Mouse (Mus musculus): ENCODE measurements around the gene Tanc2. TPM values are rescaled to one million over a fixed set of nuclear protein-coding genes. Genes with fewer than 3 reads are reported as not detected.

Tanc2 gene
- polyA plus RNA-seq, 1 experiment, result 8.0 TPM

DNA sequence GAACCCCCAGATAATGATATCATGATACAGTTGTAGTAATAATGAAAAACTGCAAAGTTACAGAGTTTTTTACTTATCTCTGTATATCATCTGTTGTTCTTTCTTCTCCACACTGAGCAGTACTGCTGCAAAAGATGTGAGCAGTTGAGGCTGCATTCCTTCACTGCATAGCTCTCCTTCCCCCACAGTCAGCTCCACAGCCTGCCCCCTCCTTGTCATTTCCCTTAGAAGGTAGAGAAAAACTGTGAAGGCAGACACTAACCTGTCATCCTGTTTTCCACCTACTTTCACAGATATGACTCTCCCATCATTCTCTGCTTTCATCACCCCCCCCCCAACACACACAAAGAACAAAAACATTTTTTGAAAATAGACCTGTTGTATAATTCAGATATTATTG lies 248.2 kb downstream of the Tanc2 start:
- H3K9ac ChIP-seq (ENCODE audit: low read depth, poor library complexity, severe bottlenecking), result no peak overlapping the region
- no peaks in the 10 kb centered on the region for H3K36me3 ChIP-seq (ENCODE audit: control insufficient read depth, insufficient read depth, low read length, poor library complexity, severe bottlenecking)
- TF ChIP-seq EP300 (IDR thresholded peaks at IDR 0.05; ENCODE audit: insufficient read depth, low read depth, low read length), result no peak
- no peak for TF ChIP-seq POLR2A (IDR thresholded peaks at IDR 0.05; ENCODE audit: insufficient read depth, low read length)
- TF ChIP-seq CTCF (IDR thresholded peaks at IDR 0.05; ENCODE audit: low read depth, low read length), result no peak
- no peak overlapping the region for H3K4me3 ChIP-seq (ENCODE audit: low read depth, low read length)
- no peaks in the 10 kb centered on the region for H3K27me3 ChIP-seq (ENCODE audit: control insufficient read depth, insufficient read depth, low read length, poor library complexity, severe bottlenecking)
- no peaks in the 10 kb centered on the region for H3K4me1 ChIP-seq (ENCODE audit: control insufficient read depth, insufficient read depth, low read length)
- H3K9me3 ChIP-seq (replicated peaks; ENCODE audit: control insufficient read depth, insufficient read depth, low read length, poor library complexity, severe bottlenecking), result no peaks in the 10 kb centered on the region
- H3K27ac ChIP-seq (ENCODE audit: insufficient read depth, low read length), result no peak overlapping the region

DNA sequence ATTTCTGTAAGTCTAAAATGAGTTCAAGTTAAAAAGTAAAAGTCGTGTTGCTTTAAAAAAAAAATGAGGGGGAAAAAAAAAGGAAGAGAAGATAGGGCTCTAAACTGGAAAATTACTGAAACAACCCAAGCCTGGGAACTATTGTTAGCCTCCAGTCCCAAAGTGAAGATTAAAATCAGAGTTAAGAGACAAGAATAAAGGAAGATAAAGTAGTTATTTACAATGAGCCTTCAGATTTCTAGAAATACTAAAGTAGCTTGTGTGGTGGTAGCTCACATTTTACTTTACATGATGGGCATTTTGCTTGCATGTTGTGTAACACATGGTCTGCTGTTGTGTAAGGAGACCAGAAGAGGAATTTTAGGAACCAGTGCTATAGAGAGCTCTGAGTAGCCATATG lies 256.1 kb downstream of the Tanc2 start:
- no peak overlapping the region for H3K4me3 ChIP-seq (ENCODE audit: low read depth, low read length)
- H3K27me3 ChIP-seq (ENCODE audit: control insufficient read depth, insufficient read depth, low read length, poor library complexity, severe bottlenecking), result no peaks in the 10 kb centered on the region
- H3K36me3 ChIP-seq (ENCODE audit: control insufficient read depth, insufficient read depth, low read length, poor library complexity, severe bottlenecking), result no peaks in the 10 kb centered on the region
- no peak overlapping the region for H3K27ac ChIP-seq (ENCODE audit: insufficient read depth, low read length)
- H3K9ac ChIP-seq (ENCODE audit: low read depth, poor library complexity, severe bottlenecking), result no peak overlapping the region
- no peaks in the 10 kb centered on the region for H3K4me1 ChIP-seq (ENCODE audit: control insufficient read depth, insufficient read depth, low read length)
- TF ChIP-seq EP300 (IDR thresholded peaks at IDR 0.05; ENCODE audit: insufficient read depth, low read depth, low read length) (no peak), POLR2A (IDR thresholded peaks at IDR 0.05; ENCODE audit: insufficient read depth, low read length) (no peak), CTCF (IDR thresholded peaks at IDR 0.05; ENCODE audit: low read depth, low read length) (no peak)
- H3K9me3 ChIP-seq (replicated peaks; ENCODE audit: control insufficient read depth, insufficient read depth, low read length, poor library complexity, severe bottlenecking), result no peaks in the 10 kb centered on the region

DNA sequence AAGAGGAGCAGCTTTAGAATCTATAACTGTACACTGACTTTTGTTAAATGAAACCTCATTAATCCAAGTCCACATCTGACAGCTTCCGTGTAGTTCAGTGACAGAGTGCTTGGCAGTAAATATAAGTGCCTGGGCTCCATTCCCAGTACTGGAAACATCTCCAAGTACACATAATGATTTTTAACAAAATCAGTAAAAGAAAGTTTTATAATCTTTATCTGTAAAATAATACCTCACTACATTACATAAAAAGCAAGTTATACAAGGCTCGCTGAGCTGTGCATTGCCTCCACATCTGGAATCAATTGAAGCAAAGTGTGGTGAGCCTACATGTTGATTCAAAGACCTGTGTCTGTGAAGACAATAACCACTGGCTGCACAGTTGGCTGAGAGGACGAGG lies 265.7 kb downstream of the Tanc2 start:
- H3K27ac ChIP-seq (ENCODE audit: insufficient read depth, low read length), result no peak overlapping the region
- H3K4me1 ChIP-seq (ENCODE audit: control insufficient read depth, insufficient read depth, low read length), result no peaks in the 10 kb centered on the region
- H3K36me3 ChIP-seq (ENCODE audit: control insufficient read depth, insufficient read depth, low read length, poor library complexity, severe bottlenecking), result no peaks in the 10 kb centered on the region
- H3K9me3 ChIP-seq (replicated peaks; ENCODE audit: control insufficient read depth, insufficient read depth, low read length, poor library complexity, severe bottlenecking), result no peaks in the 10 kb centered on the region
- H3K4me3 ChIP-seq (ENCODE audit: low read depth, low read length), result no peak overlapping the region
- TF ChIP-seq EP300 (IDR thresholded peaks at IDR 0.05; ENCODE audit: insufficient read depth, low read depth, low read length) (no peak), CTCF (IDR thresholded peaks at IDR 0.05; ENCODE audit: low read depth, low read length) (no peak), POLR2A (IDR thresholded peaks at IDR 0.05; ENCODE audit: insufficient read depth, low read length) (no peak)
- no peaks in the 10 kb centered on the region for H3K27me3 ChIP-seq (ENCODE audit: control insufficient read depth, insufficient read depth, low read length, poor library complexity, severe bottlenecking)
- no peak overlapping the region for H3K9ac ChIP-seq (ENCODE audit: low read depth, poor library complexity, severe bottlenecking)

DNA sequence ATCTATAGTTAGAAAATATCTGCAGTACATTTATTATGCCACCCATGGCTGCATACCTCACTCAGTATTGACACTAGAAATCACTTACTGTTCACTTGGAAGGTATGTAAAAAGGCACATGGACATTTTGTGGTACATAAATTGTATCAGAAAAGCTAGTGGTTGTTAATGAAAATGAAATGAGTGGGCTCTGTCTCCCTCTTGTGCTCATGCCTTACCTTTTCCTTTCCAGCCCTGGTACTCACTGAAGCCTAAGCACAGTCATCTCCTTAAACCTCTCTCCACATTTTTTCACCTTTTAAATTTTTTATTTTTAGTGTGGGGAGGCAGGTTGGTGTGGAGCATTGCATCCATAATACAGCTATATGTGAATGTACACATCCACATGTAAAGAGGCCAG lies 268.3 kb downstream of the Tanc2 start:
- Histone ChIP-seq H3K27me3 (ENCODE audit: control insufficient read depth, insufficient read depth, low read length, poor library complexity, severe bottlenecking) (no peaks in the 10 kb centered on the region), H3K4me3 (ENCODE audit: low read depth, low read length) (no peak overlapping the region), H3K27ac (ENCODE audit: insufficient read depth, low read length) (no peak overlapping the region), H3K4me1 (ENCODE audit: control insufficient read depth, insufficient read depth, low read length) (no peaks in the 10 kb centered on the region), H3K9ac (ENCODE audit: low read depth, poor library complexity, severe bottlenecking) (no peak overlapping the region), H3K36me3 (ENCODE audit: control insufficient read depth, insufficient read depth, low read length, poor library complexity, severe bottlenecking) (no peaks in the 10 kb centered on the region), H3K9me3 (replicated peaks; ENCODE audit: control insufficient read depth, insufficient read depth, low read length, poor library complexity, severe bottlenecking) (no peaks in the 10 kb centered on the region)
- no peak for TF ChIP-seq EP300 (IDR thresholded peaks at IDR 0.05; ENCODE audit: insufficient read depth, low read depth, low read length)
- no peak for TF ChIP-seq CTCF (IDR thresholded peaks at IDR 0.05; ENCODE audit: low read depth, low read length)
- TF ChIP-seq POLR2A (IDR thresholded peaks at IDR 0.05; ENCODE audit: insufficient read depth, low read length), result no peak

DNA sequence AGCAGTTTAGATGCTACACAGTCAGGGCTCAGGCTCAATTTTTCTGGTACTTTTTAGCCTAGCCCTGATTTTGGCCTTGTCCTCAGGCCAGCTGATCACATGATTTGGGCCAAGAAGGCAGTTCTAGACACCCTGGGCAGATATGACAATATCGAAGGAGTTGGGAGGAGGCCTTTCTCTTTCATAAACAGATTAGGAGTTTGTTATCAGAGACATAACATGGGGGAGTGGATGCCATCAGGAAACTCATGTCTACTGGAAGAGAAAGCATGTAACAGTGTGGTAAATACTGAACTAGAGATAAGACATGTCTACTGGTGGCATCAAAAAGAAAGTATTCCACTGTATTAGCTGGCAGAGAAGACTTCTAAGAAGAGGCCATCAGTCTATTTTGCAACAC lies 295.8 kb downstream of the Tanc2 start:
- Histone ChIP-seq H3K36me3 (ENCODE audit: control insufficient read depth, insufficient read depth, low read length, poor library complexity, severe bottlenecking) (no peaks in the 10 kb centered on the region), H3K27me3 (ENCODE audit: control insufficient read depth, insufficient read depth, low read length, poor library complexity, severe bottlenecking) (no peaks in the 10 kb centered on the region), H3K4me1 (ENCODE audit: control insufficient read depth, insufficient read depth, low read length) (no peaks in the 10 kb centered on the region), H3K4me3 (ENCODE audit: low read depth, low read length) (no peak overlapping the region), H3K27ac (ENCODE audit: insufficient read depth, low read length) (no peak overlapping the region), H3K9ac (ENCODE audit: low read depth, poor library complexity, severe bottlenecking) (no peak overlapping the region), H3K9me3 (replicated peaks; ENCODE audit: control insufficient read depth, insufficient read depth, low read length, poor library complexity, severe bottlenecking) (no peaks in the 10 kb centered on the region)
- no peak for TF ChIP-seq EP300 (IDR thresholded peaks at IDR 0.05; ENCODE audit: insufficient read depth, low read depth, low read length)
- no peak for TF ChIP-seq CTCF (IDR thresholded peaks at IDR 0.05; ENCODE audit: low read depth, low read length)
- no peak for TF ChIP-seq POLR2A (IDR thresholded peaks at IDR 0.05; ENCODE audit: insufficient read depth, low read length)

DNA sequence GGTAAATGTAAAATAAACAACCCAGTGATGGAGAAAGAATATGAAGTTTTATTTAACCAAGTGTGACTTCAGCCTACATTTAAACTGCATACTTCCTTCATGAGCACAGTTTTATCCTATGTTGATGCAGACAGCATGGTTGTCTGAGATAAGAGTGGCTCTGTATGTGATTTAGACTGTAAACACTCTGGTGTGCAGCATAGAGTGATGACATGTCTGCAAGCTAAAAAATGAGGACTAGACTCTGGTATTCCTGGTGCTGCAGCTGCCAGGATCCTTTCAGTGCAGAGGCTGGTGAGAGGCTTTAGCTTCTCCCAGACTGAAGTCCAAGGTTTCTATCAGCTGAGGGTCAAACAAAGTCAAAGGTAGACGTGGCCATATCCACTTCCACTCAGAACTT lies 297.5 kb downstream of the Tanc2 start:
- Histone ChIP-seq H3K27me3 (ENCODE audit: control insufficient read depth, insufficient read depth, low read length, poor library complexity, severe bottlenecking) (no peaks in the 10 kb centered on the region), H3K27ac (ENCODE audit: insufficient read depth, low read length) (no peak overlapping the region)
- TF ChIP-seq CTCF (IDR thresholded peaks at IDR 0.05; ENCODE audit: low read depth, low read length) (no peak), POLR2A (IDR thresholded peaks at IDR 0.05; ENCODE audit: insufficient read depth, low read length) (no peak), EP300 (IDR thresholded peaks at IDR 0.05; ENCODE audit: insufficient read depth, low read depth, low read length) (no peak)

More for the DNA sequence above, 297.5 kb downstream of the Tanc2 start:
- H3K4me1 ChIP-seq (ENCODE audit: control insufficient read depth, insufficient read depth, low read length), result no peaks in the 10 kb centered on the region
- H3K4me3 ChIP-seq (ENCODE audit: low read depth, low read length), result no peak overlapping the region
- no peaks in the 10 kb centered on the region for H3K9me3 ChIP-seq (replicated peaks; ENCODE audit: control insufficient read depth, insufficient read depth, low read length, poor library complexity, severe bottlenecking)
- H3K36me3 ChIP-seq (ENCODE audit: control insufficient read depth, insufficient read depth, low read length, poor library complexity, severe bottlenecking), result no peaks in the 10 kb centered on the region
- H3K9ac ChIP-seq (ENCODE audit: low read depth, poor library complexity, severe bottlenecking), result no peak overlapping the region

Measured in ES-Bruce4 (cell line).